Mouse (Mus musculus) liver, embryonic 12.5 days (tissue): ENCODE measurements around the gene Arhgap45. TPM values are rescaled to one million over a fixed set of nuclear protein-coding genes. Genes with fewer than 3 reads are reported as not detected.

Source experiments
- ATAC-seq: fragments of 200-750 bp; cut with Nextera tagmentation; 2 replicates; pipeline ENCODE4 v1.8.0; 2017; ENCODE audit warnings: moderate number of reproducible peaks, mild to moderate bottlenecking, moderate library complexity
- H3K27ac ChIP-seq: fragments of 300-500 bp; sonication (generic); 2 replicates; pipeline ENCODE4 v1.5.1; 2016; ENCODE audit warnings: mild to moderate bottlenecking
- H3K27me3 ChIP-seq: fragments of 300-500 bp; sonication (generic); replicated peaks from 2 replicates; pipeline ENCODE4 v1.6.1; 2016; ENCODE audit warnings: mild to moderate bottlenecking, moderate library complexity
- H3K36me3 ChIP-seq: fragments of 300-500 bp; sonication (generic); 2 replicates; pipeline ENCODE4 v1.6.1; 2016; ENCODE audit warnings: mild to moderate bottlenecking, moderate library complexity
- H3K4me1 ChIP-seq: fragments of 300-500 bp; sonication (generic); 2 replicates; pipeline ENCODE4 v1.6.1; 2016
- H3K4me2 ChIP-seq: fragments of 300-500 bp; sonication (generic); 2 replicates; pipeline ENCODE4 v1.6.1; 2016; ENCODE audit warnings: mild to moderate bottlenecking, moderate library complexity
- H3K4me3 ChIP-seq: fragments of 300-500 bp; sonication (generic); 2 replicates; pipeline ENCODE4 v1.5.1; 2016; ENCODE audit warnings: mild to moderate bottlenecking, moderate library complexity
- H3K9ac ChIP-seq: fragments of 300-500 bp; sonication (generic); 2 replicates; pipeline ENCODE4 v1.6.1; 2016; ENCODE audit warnings: mild to moderate bottlenecking, moderate library complexity
- H3K9me3 ChIP-seq: fragments of 300-500 bp; sonication (generic); replicated peaks from 2 replicates; pipeline ENCODE4 v1.6.1; 2016; ENCODE audit warnings: mild to moderate bottlenecking, moderate library complexity
- WGBS: fragments of 180-500 bp; shearing (Covaris S2); methylation state at CpG from one replicate; pipeline ENCODE4 v1.1.7; 2016; ENCODE audit not compliant: insufficient replicate concordance; 5-methylcytosine and 5-hydroxymethylcytosine counted together
- polyA plus RNA-seq: library from polyadenylated mRNA; unstranded; fragments of >200 nt; fragmentation: Nextera tagmentation; extraction: Ambion mirVana; gene quantifications from 2 replicates; pipeline ENCODE4 v1.2.1, GENCODE M21; 2016

Gene Arhgap45
- polyA plus RNA-seq, result 22.3 and 22.8 TPM in 2 replicates

DNA sequence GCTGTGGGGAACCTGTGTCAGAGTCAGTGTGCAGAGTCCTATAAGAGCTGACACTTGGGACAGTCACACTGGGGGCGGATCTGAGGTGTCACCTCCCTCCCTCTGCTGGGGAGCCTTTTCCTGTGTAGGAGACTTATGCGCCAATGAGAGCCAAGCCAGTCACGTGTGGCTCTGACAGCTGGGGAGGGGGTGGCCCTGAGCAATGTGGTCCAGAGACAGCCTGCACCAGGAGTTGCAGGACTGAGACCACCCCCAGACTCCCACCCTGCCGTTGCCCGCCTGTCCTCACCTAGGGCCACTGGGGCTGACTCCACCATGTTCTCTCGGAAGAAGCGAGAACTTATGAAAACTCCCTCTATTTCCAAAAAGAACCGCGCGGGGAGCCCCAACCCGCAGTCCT is at the start of gene Arhgap45:
Gene Arhgap45 (plus strand): TSS at position 143 of the 400 bp plus-strand sequence.
- H3K4me3 ChIP-seq, result peak within 1 kb of the TSS; percentile 62
- peak within 1 kb of the TSS; percentile 85 for H3K27ac ChIP-seq
- H3K9me3 ChIP-seq, result no peaks in the 10 kb centered on the region
- H3K9ac ChIP-seq, result peak within 1 kb of the TSS; percentile 70
- H3K4me1 ChIP-seq, result peaks cover 68% of the 10 kb centered on the region
- 18% methylated on average over 11 of the region's 11 CpGs for WGBS
- peaks cover 65% of the 10 kb centered on the region for H3K36me3 ChIP-seq
- ATAC-seq, result peak; percentile 74
- H3K27me3 ChIP-seq, result peaks cover 24% of the 10 kb centered on the region
- peak within 1 kb of the TSS; percentile 82 for H3K4me2 ChIP-seq

DNA sequence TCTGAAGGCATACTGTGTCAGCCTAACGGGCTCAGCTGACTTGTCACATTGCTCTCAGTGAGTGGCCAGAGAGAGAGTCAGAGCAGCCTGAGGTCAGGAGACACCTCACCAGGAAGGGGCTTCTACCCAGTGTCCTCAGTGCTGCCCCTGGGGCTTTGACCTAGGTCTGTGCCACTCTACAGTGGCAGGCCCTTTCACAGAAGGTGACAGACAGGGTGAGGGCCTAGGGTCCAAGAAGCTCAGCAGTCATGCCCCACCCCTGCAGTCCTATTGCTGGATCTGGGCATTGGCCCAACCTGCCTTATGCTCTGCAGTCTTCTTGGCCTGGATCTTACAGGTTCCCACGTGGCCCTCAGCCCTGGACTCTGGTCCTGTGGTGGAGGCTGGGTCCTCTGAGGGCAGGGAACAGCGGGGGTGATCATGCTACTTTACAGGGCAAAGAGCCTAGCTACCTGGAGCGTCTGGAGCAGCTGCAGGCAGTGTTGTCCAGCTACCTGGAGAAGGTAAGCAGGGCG is 49.5 kb upstream of the Arhgap45 start:
- no peak overlapping the region for H3K9ac ChIP-seq
- H3K4me1 ChIP-seq, result peaks cover 7% of the 10 kb centered on the region
- H3K4me2 ChIP-seq, result no peak overlapping the region
- H3K9me3 ChIP-seq, result no peaks in the 10 kb centered on the region
- H3K4me3 ChIP-seq, result no peak overlapping the region
- WGBS, result 75% methylated on average over 5 of the region's 5 CpGs
- peaks cover 41% of the 10 kb centered on the region for H3K27me3 ChIP-seq
- no peak overlapping the region for H3K27ac ChIP-seq
- peaks cover 67% of the 10 kb centered on the region for H3K36me3 ChIP-seq
- no peak for ATAC-seq

DNA sequence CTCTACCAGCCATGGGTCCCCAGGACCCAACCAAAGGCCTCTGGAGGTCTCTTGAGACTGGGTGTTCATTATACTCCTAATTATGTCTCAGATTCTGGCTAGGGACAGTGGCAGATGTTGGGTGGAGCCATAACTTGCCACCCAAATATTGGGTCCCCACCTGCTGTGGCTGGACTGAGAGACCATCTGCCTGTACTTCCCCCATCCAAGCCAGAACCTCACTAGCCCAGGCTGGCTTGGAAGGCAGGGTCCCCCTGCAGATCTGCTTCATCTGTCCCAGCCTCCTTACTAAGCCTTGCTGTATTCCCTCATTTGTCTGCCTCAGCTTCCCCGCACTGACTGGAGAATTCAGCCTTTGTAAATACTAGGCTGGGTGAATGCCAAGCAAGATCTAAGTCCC is 48.3 kb upstream of the Arhgap45 start:
- Histone ChIP-seq H3K27ac (no peak overlapping the region), H3K4me2 (no peak overlapping the region), H3K4me1 (peaks cover 7% of the 10 kb centered on the region), H3K9me3 (no peaks in the 10 kb centered on the region), H3K9ac (no peak overlapping the region), H3K4me3 (no peak overlapping the region), H3K36me3 (peaks cover 55% of the 10 kb centered on the region), H3K27me3 (peaks cover 54% of the 10 kb centered on the region)
- 83% methylated on average over 1 of the region's 1 CpGs for WGBS
- no peak for ATAC-seq

DNA sequence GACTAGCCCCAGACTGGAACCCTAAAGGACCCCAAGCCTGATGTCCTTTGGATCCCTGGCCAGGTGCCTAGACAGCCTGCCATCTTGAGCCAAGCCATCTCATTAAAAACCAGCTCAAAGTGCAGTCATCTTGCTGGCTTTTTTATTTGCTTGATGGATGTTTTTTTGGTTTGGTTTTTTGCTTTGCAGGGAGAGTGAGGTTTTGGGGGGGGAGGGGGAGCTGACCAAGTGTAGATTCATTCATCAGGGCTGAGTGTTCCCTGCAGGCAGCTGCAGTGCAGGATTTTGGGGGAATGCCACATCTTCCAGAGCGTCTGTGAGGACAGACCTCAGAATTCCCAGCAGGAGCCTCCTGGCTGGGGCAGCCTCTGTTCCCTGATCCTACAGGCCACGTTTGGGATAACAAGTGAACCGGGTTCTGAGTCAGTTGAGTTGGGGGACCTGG is 47.3 kb upstream of the Arhgap45 start:
- peaks cover 49% of the 10 kb centered on the region for H3K36me3 ChIP-seq
- H3K27ac ChIP-seq, result no peak overlapping the region
- H3K9me3 ChIP-seq, result no peaks in the 10 kb centered on the region
- H3K9ac ChIP-seq, result no peak overlapping the region
- peaks cover 62% of the 10 kb centered on the region for H3K27me3 ChIP-seq
- no peak overlapping the region for H3K4me2 ChIP-seq
- no peak overlapping the region for H3K4me3 ChIP-seq
- ATAC-seq, result no peak
- WGBS, result 30% methylated on average over 3 of the region's 3 CpGs
- peaks cover 7% of the 10 kb centered on the region for H3K4me1 ChIP-seq

DNA sequence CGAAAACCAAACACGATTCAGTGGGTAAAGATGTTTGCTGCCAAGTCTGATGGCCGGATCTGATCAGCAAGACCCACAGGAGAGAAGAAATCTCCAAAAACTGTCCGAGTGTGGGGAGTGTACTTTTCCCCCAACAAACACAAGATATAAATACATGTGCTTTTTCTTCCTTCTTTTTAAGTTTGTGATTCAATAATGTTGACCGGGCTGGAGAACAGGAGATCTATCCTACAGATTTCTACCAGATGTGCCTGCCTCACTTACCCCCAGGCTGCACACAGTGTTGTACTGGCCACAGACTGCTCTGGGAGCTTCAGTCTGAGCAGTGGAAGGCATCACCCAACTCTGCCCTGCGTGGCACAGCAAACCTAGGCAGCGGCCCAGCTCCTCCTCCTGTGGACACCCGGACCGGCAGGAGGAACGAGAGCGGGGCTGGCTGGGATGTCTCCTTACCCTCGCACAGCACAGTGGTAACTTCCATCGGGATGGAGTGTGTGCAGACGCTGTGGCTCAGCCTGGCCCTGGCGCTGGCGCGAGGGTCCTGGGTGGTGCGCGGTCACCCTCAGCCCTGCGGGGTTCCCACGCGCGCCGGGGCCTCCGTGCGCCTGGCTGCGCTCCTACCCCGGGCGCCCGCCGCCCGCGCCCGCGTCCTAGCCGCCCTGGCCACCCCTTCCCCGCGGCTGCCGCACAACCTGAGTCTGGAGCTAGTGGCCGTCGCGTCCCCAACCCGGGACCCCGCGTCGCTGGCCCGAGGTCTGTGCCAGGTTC is 45.9 kb upstream of the Arhgap45 start, which contains the start of gene Grin3b:
Gene Grin3b (plus strand): TSS at position 301 of the 768 bp plus-strand sequence.
- no peak for ATAC-seq
- 0 out of 2 replicates have a peak within 1 kb of the TSS, but pooled peaks have one; percentile 24 for H3K9ac ChIP-seq

DNA sequence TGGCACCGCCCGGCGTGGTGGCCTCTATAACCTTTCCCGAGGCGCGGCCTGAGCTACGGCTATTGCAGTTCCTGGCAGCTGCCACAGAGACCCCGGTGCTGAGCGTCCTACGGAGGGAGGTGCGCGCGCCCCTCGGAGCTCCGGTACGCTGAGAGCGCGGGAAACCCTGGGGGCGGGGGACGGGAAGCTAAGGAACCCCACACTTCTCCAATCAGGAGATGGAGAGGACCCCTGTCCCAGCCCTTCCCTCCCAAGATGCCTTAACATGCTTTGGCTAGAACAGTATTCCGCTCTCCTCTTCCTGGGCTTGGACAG is 45.3 kb upstream of the Arhgap45 start:
- peaks cover 62% of the 10 kb centered on the region for H3K27me3 ChIP-seq

More for the DNA sequence above, 45.9 kb upstream of the Arhgap45 start, which contains the start of gene Grin3b:
- 8% methylated on average over 47 of the region's 47 CpGs for WGBS
- Histone ChIP-seq H3K27ac (no peak within 1 kb of the TSS), H3K4me2 (peak within 1 kb of the TSS; percentile 61), H3K27me3 (peaks cover 62% of the 10 kb centered on the region), H3K4me3 (peak within 1 kb of the TSS; percentile 36), H3K4me1 (peaks cover 7% of the 10 kb centered on the region), H3K36me3 (peaks cover 48% of the 10 kb centered on the region), H3K9me3 (peaks cover 5% of the 10 kb centered on the region)

DNA sequence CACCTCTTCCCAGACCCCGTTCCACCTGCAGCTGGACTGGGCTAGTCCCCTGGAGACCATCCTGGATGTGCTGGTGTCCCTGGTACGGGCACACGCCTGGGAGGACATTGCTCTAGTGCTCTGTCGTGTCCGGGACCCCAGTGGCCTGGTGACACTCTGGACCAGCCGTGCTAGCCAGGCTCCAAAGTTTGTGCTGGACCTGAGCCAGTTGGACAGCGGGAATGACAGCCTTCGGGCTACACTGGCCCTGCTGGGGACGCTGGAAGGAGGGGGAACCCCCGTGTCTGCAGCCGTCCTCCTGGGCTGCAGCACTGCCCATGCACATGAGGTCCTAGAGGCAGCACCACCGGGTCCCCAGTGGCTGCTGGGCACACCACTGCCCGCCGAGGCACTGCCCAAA is 43.6 kb upstream of the Arhgap45 start:
- Histone ChIP-seq H3K4me3 (no peak overlapping the region), H3K9me3 (peaks cover 27% of the 10 kb centered on the region), H3K27ac (no peak overlapping the region), H3K27me3 (peaks cover 62% of the 10 kb centered on the region), H3K36me3 (peaks cover 48% of the 10 kb centered on the region), H3K4me2 (no peak overlapping the region), H3K4me1 (peaks cover 7% of the 10 kb centered on the region), H3K9ac (no peak overlapping the region)
- 0 out of 2 replicates have a peak, but pooled peaks have one; percentile 9 for ATAC-seq
- 57% methylated on average over 14 of the region's 14 CpGs for WGBS

More for the DNA sequence above, 45.3 kb upstream of the Arhgap45 start:
- Histone ChIP-seq H3K9me3 (peaks cover 10% of the 10 kb centered on the region), H3K4me1 (peaks cover 7% of the 10 kb centered on the region), H3K36me3 (peaks cover 48% of the 10 kb centered on the region), H3K4me3 (peak overlapping the region; percentile 36), H3K27ac (no peak overlapping the region), H3K9ac (0 out of 2 replicates have a peak overlapping the region, but pooled peaks have one; percentile 24), H3K4me2 (peak overlapping the region; percentile 61)
- WGBS, result 5% methylated on average over 21 of the region's 21 CpGs
- no peak for ATAC-seq

DNA sequence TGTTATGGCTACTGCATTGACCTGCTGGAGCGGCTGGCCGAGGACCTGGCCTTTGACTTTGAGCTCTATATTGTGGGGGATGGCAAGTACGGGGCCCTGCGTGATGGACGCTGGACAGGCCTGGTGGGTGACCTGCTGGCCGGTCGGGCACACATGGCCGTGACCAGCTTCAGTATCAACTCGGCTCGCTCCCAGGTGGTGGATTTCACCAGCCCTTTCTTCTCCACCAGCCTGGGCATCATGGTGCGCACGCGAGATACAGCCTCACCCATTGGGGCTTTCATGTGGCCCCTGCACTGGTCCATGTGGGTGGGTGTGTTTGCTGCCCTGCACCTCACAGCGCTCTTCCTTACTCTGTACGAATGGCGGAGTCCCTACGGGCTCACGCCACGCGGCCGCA is 42.4 kb upstream of the Arhgap45 start:
- WGBS, result 86% methylated on average over 21 of the region's 21 CpGs
- no peak for ATAC-seq
- no peak overlapping the region for H3K27ac ChIP-seq
- peaks cover 7% of the 10 kb centered on the region for H3K4me1 ChIP-seq
- no peak overlapping the region for H3K4me2 ChIP-seq
- H3K36me3 ChIP-seq, result peaks cover 52% of the 10 kb centered on the region
- H3K27me3 ChIP-seq, result peaks cover 49% of the 10 kb centered on the region
- H3K9me3 ChIP-seq, result peaks cover 37% of the 10 kb centered on the region
- no peak overlapping the region for H3K4me3 ChIP-seq
- no peak overlapping the region for H3K9ac ChIP-seq

DNA sequence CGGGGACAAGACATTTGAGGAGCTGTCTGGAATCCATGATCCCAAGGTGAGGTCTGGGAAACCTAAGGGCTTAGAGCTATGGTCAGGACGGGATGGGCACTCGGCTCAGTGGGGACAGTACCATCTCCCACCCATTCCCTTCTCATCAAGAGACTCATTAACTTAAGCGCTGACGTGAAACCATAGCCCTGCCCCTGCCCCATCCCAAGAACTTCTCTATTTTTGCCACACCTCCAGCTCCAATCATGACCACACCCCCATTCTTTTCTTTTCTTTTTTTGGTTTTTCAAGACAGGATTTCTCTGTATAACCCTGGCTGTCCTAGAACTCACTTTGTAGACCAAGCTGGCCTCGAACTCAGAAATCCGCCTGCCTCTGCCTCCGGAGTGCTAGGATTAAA is 41.8 kb upstream of the Arhgap45 start:
- H3K27ac ChIP-seq, result no peak overlapping the region
- H3K4me3 ChIP-seq, result no peak overlapping the region
- WGBS, result 68% methylated on average over 8 of the region's 8 CpGs
- H3K9me3 ChIP-seq, result peaks cover 37% of the 10 kb centered on the region
- H3K27me3 ChIP-seq, result peaks cover 43% of the 10 kb centered on the region
- peaks cover 58% of the 10 kb centered on the region for H3K36me3 ChIP-seq
- no peak overlapping the region for H3K4me2 ChIP-seq
- no peak overlapping the region for H3K9ac ChIP-seq
- H3K4me1 ChIP-seq, result peaks cover 7% of the 10 kb centered on the region
- no peak for ATAC-seq

DNA sequence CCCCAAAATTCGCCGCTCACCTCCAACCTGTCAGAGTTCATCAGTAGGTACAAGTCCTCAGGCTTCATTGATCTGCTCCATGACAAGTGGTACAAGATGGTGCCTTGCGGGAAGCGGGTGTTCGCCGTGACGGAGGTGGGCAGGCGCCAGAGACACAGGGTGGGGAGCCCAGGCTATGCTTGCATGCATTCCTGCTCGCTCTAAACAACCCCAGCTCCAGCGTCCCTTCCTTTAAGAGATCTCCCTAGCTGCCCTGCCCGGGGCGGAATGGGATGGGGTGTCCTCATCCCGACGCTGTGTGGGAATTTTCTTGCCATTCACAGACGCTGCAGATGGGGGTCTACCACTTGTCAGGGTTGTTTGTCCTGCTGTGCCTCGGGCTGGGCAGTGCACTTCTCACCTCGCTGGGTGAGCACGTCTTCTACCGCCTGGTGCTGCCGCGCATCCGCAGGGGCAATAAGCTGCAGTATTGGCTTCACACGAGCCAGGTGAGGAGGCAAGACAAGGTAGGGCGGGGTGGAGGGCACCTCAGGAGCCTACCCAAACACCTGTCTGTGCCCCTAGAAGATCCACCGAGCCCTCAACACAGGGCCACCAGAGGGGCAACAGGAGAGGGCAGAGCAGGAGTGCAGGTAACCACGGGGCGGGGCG is 40.3 kb upstream of the Arhgap45 start:
- Histone ChIP-seq H3K27me3 (peaks cover 28% of the 10 kb centered on the region), H3K36me3 (peaks cover 73% of the 10 kb centered on the region)

DNA sequence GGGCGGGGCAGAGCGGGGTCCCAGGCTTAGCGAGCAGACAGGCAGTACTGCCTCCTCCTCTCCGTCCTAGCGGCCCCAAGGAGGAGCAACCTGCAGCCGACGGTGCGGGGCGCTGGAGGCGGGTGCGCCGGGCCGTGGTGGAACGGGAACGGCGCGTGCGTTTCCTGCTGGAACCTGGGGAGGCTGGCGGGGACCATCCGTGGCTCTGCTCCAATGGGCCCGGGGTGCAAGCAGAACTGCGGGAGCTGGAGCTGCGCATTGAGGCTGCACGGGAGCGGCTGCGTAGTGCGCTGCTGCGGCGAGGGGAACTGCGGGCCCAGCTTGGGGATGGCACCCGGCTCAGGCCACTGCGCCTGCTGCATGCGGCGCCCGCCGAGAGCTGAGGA is 39.7 kb upstream of the Arhgap45 start:
- Histone ChIP-seq H3K9me3 (peaks cover 37% of the 10 kb centered on the region), H3K27me3 (peaks cover 23% of the 10 kb centered on the region), H3K4me3 (no peak overlapping the region), H3K9ac (no peak overlapping the region), H3K36me3 (peaks cover 78% of the 10 kb centered on the region), H3K4me1 (peaks cover 11% of the 10 kb centered on the region), H3K27ac (no peak overlapping the region), H3K4me2 (no peak overlapping the region)
- WGBS, result 93% methylated on average over 36 of the region's 36 CpGs
- ATAC-seq, result no peak

More for the DNA sequence above, 40.3 kb upstream of the Arhgap45 start:
- H3K4me3 ChIP-seq, result no peak overlapping the region
- ATAC-seq, result no peak
- H3K4me1 ChIP-seq, result peaks cover 6% of the 10 kb centered on the region
- no peak overlapping the region for H3K4me2 ChIP-seq
- H3K9ac ChIP-seq, result no peak overlapping the region
- H3K9me3 ChIP-seq, result peaks cover 37% of the 10 kb centered on the region
- H3K27ac ChIP-seq, result no peak overlapping the region
- WGBS, result 90% methylated on average over 28 of the region's 28 CpGs

DNA sequence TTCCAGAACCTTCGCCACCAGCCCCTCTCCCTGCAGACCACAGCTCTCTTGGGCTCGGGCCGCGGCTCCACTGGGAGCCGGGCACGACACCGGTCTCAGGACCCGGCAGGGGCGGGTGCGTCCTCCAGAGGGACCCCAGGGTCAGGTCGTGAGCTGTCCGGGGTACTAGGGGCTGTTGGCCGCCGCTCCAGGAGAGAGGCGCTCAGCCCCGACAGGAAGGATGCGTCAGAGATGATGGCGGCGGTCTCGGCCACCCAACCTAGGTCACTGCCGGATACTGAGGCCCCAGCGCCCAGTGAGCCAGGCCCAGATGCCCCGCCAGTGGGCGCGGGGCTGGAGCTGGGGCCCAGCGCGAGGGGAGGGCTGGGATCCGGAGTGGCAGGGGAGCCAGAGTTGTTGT is 39.1 kb upstream of the Arhgap45 start:
- ATAC-seq, result no peak
- H3K27ac ChIP-seq, result no peak overlapping the region
- 93% methylated on average over 28 of the region's 28 CpGs for WGBS

More for the DNA sequence above, 39.1 kb upstream of the Arhgap45 start:
- H3K4me1 ChIP-seq, result peaks cover 17% of the 10 kb centered on the region
- no peak overlapping the region for H3K4me2 ChIP-seq
- H3K27me3 ChIP-seq, result peaks cover 17% of the 10 kb centered on the region
- H3K36me3 ChIP-seq, result peaks cover 81% of the 10 kb centered on the region
- H3K9ac ChIP-seq, result no peak overlapping the region
- no peak overlapping the region for H3K4me3 ChIP-seq
- H3K9me3 ChIP-seq, result peaks cover 37% of the 10 kb centered on the region
